Mouse (Mus musculus): ENCODE results near the gene Dnajc1.

Dnajc1 gene

DNA sequence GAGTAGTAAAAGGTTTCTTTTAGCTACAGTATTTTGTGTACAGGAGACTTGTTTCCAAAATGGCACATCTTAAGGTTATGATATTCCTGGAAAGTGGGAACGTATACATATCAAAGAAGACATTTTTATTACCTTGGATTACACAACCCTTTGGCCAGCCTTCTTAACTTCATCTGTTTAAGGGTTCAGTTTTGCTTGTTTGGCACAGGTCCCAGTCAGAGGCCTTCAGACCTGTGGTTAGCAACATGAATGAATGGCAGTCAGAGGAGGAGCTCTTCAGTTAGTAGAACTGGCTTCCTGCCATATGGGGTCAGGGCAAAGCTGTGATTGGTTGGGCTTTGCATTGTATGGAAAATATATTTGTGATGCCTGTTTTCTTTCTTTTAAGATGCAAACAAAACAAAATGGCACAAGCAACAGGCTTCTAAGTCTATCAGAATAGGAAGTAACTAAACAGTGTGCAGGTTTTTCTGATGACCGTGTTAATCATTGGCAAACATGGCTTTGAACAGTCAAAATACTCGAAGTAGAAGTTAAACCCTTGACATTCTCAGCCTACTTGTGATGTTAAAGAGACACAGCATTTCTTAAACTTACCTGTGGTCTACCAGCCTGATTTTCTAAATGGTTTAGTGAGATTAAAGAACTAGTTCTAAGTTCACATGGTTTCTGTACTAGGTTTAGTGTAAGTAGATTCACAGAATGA, 196.8 kb downstream of the Dnajc1 start:
- DNase-seq (ENCODE audit: low spot score) = no peak

DNA sequence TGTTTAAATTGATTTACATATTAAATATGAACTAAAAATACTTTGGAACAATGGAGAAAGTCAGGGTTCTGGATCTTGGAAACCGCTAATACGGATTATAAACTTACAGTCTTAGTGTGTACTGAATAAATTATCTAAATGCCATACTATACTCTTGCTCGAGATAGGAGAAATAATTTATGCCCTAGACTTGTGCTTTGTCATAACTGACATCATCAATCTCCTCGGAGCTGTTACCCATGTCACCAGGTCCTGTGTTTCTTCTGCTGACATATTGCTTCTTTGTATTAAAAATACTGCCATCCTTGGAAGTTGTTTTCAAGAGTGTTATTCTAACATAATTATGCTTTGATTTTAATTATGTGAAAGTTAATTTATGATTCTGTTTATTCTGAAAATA, 197.3 kb downstream of the Dnajc1 start:
- no peak for DNase-seq (ENCODE audit: low spot score)

DNA sequence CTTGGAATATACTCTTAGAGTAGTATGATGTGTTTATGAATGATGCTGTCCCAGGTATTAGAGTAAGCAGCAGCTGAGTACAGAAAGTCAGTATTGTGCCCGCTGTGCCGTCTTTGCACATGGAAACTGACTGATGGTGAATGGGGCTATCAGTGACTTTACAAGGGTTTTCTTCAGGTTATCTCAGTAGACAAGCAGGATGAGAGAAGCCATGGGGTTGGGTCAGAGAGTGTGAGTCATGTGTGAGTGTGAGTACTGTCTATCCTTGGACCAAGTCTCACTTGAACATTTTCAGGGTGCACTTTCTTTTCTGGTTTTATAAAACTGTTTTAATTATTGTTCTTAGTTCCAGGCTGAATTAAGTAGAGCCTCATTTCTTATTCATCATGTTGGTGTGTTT, 204.3 kb downstream of the Dnajc1 start:
- DNase-seq (ENCODE audit: low spot score) = no peak

DNA sequence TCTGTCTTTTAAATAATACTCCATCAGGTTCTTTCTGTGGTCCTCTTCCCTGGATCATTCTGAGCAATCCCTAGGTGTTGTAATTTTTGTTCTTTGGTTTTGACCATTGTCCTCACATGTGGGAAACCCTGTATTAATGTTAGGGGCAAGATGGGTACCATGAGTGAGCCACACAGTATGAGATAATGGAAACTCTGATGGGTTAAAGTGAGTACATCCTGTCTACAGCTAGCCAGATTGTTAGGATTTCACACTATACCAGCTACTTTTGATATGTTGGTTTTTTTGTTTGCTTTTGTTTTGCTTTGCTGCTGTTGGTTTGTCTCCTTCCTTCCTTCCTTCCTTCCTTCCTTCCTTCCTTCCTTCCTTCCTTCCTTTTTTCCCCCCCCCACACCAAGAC, 209.6 kb downstream of the Dnajc1 start:
- DNase-seq (ENCODE audit: low spot score) = no peak

- DNase-seq (ENCODE audit: low spot score) = no peak
Observed at GRCm38 (mm10) chr2:18181631-18182030, 211.0 kb downstream of the Dnajc1 start.

DNA sequence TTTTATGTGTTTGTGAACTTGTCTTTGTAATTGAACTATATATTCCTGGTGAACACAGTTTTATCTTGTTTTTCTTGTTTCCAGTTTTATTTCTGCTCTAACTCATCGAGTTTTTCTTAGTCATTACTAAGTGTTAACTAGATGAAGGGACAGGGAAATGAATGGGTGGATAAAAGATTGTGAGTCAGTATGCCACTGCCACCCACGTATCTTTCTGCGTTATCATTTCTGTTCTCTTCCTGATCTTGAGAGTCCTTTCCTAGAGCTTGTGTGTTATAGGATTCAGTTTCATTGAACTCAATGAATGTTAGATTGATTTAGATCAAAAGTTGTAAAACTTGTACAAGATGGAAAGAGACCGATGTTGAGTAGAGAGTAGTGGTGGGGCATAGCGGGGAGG, 212.3 kb downstream of the Dnajc1 start:
- no peak for DNase-seq (ENCODE audit: low spot score)

GRCm38 (mm10) chr2:18176235-18176634, 216.4 kb downstream of the Dnajc1 start:
- DNase-seq (ENCODE audit: low spot score) = no peak

- no peak for DNase-seq (ENCODE audit: low spot score)
Observed at GRCm38 (mm10) chr2:18175234-18175633, 217.4 kb downstream of the Dnajc1 start.

GRCm38 (mm10) chr2:18169174-18169948, 223.3 kb downstream of the Dnajc1 start:
- no peak for DNase-seq (ENCODE audit: low spot score)

GRCm38 (mm10) chr2:18165511-18165910, 227.1 kb downstream of the Dnajc1 start:
- no peak for DNase-seq (ENCODE audit: low spot score)

GRCm38 (mm10) chr2:18160992-18161391, 231.6 kb downstream of the Dnajc1 start:
- DNase-seq (ENCODE audit: low spot score) = no peak

- no peak for DNase-seq (ENCODE audit: low spot score)
Observed at GRCm38 (mm10) chr2:18159426-18159825, 233.2 kb downstream of the Dnajc1 start.

GRCm38 (mm10) chr2:18156131-18156530, 236.5 kb downstream of the Dnajc1 start:
- no peak for DNase-seq (ENCODE audit: low spot score)

Measured in urinary bladder, postnatal 10 days (tissue).